Mouse (Mus musculus) lung, postnatal 0 days (tissue): ENCODE results near the gene Crebrf. TPM values are rescaled to one million over a fixed set of nuclear protein-coding genes. Genes with fewer than 3 reads are reported as not detected.
A peak's percentile ranks its signal among the peaks of the same experiment; 100 is the strongest.

ENCODE experiments used
- ATAC-seq: fragments of 200-750 bp; cut with Nextera tagmentation; 2 replicates; pipeline ENCODE4 v1.8.0; 2017; ENCODE audit warnings: moderate library complexity
- DNase-seq: peaks from one replicate; pipeline ENCODE4 v3.0.0-alpha.2; 2016; ENCODE audit warnings: low spot score
- H3K27ac ChIP-seq: fragments of 300-500 bp; sonication (generic); 2 replicates; pipeline ENCODE4 v1.5.1; 2014; ENCODE audit warnings: antibody characterized with exemption, mild to moderate bottlenecking, low read length, mixed read lengths
- H3K27me3 ChIP-seq: fragments of 300-500 bp; sonication (generic); replicated peaks from 2 replicates; pipeline ENCODE4 v1.6.1; 2014; ENCODE audit warnings: low read length, mixed read lengths; ENCODE audit not compliant: insufficient read depth
- H3K36me3 ChIP-seq: fragments of 300-500 bp; sonication (generic); 2 replicates; pipeline ENCODE4 v1.6.1; 2014; ENCODE audit warnings: low read length, mixed read lengths; ENCODE audit not compliant: insufficient read depth
- H3K4me1 ChIP-seq: fragments of 300-500 bp; sonication (generic); 2 replicates; pipeline ENCODE4 v1.6.1; 2014; ENCODE audit warnings: antibody characterized with exemption, low read depth, low read length, mixed read lengths; ENCODE audit not compliant: insufficient read depth
- H3K4me2 ChIP-seq: fragments of 300-500 bp; sonication (generic); replicated peaks from 2 replicates; pipeline ENCODE4 v1.6.1; 2014; ENCODE audit warnings: low read depth, mild to moderate bottlenecking, low read length, moderate library complexity, mixed read lengths
- H3K4me3 ChIP-seq: fragments of 300-500 bp; sonication (generic); 2 replicates; pipeline ENCODE4 v1.5.1; 2014; ENCODE audit warnings: low read depth, low read length
- H3K9ac ChIP-seq: fragments of 300-500 bp; sonication (generic); replicated peaks from 2 replicates; pipeline ENCODE4 v1.6.1; 2014; ENCODE audit warnings: low read depth, mild to moderate bottlenecking
- H3K9me3 ChIP-seq: fragments of 300-500 bp; sonication (generic); 2 replicates; pipeline ENCODE4 v1.6.1; 2016; ENCODE audit warnings: low read length, mixed read lengths
- CTCF ChIP-seq: IDR thresholded peaks from 2 replicates; pipeline ENCODE4 v1.5.1; 2016; ENCODE audit warnings: antibody characterized with exemption, mild to moderate bottlenecking
- EP300 ChIP-seq: IDR thresholded peaks from 2 replicates; pipeline ENCODE4 v1.6.1; 2016; ENCODE audit warnings: antibody characterized with exemption, mild to moderate bottlenecking, control low read depth
- WGBS: fragments of 180-500 bp; shearing (Covaris S2); extraction: QIAGEN DNeasy Blood & Tissue Kit; methylation state at CpG from one replicate; pipeline ENCODE4 v1.1.7; 2014; 5-methylcytosine and 5-hydroxymethylcytosine counted together
- polyA plus RNA-seq: library from polyadenylated mRNA; unstranded; fragments of >200 nt; fragmentation: Nextera tagmentation; extraction: Ambion mirVana; gene quantifications from 2 replicates; pipeline ENCODE4 v1.2.1, GENCODE M21; 2015

The Crebrf gene
- polyA plus RNA-seq, 1 experiment from 2014 or later, result 38.7 TPM

DNA sequence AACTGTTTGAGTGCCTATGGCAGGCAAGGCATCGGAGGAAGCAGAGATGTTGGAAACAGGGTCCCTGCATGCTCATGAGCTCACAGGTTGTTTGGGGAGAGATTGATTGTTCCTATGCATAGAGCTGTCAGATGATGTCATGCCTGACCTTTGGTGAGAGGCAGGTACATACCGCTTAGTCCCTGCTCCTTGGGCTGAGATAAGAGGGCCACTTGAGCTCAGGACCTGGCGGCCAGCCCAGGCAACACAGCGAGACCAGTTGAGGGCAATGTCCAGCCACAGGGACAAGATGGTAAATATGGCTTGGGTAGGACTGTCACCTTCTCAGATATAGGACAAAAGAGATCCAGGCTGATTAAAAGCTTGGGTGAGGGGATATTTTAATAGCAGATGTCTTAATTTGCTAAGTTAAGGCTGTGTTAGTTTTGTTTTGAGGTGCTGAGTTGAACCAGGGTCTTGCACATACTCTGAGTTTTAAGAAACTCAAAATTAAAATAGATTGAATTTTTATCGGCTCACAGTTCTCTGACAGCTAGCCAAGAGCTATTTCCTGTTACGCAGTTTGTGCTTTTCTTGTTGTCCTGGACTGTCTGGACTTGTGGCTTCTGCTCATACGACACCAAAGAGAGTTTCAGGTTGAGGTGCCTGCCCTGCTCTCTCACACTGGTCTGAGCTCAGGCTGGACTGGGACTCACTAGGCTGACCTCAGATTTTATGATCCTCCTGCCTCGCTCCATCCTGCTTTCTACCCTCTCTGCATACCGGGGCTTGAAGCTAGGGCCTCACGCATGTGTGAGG lies 15.4 kb upstream of the Crebrf start:
- H3K9me3 ChIP-seq, result no peaks in the 10 kb centered on the region
- no peak overlapping the region for H3K4me2 ChIP-seq
- no peak overlapping the region for H3K4me3 ChIP-seq
- H3K27ac ChIP-seq, result peak overlapping the region; percentile 27; the same call in 1 of the 2 replicates
- ATAC-seq, result peak; percentile 98
- no peak overlapping the region for H3K9ac ChIP-seq
- no peaks in the 10 kb centered on the region for H3K4me1 ChIP-seq
- peaks cover 15% of the 10 kb centered on the region for H3K36me3 ChIP-seq
- peak; percentile 87 for DNase-seq
- WGBS, result 70% methylated on average over 10 of the region's 10 CpGs
- TF ChIP-seq CTCF (peak; percentile 39), EP300 (no peak; the same call in 1 of the 2 replicates)
- H3K27me3 ChIP-seq, result no peaks in the 10 kb centered on the region

DNA sequence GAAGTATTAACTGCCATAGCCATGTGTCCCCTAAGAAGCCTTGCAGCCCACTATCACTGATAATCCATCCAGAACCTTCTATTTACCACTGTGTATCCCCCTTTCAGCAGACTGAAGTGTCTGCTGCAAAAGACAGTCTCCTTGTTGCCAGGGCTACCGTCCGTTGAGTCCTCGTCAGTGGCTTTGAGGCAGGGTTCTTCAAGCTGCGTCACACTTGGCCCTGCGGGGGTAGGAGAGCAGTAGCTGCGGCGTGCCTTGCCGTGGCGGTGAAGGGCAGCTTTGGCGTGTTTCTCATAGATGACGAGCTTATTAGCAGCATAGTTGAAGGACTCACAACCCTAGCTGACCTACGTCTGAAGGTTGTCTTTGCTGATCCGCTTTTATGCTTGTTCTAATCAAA lies 13.9 kb upstream of the Crebrf start:
- Histone ChIP-seq H3K4me1 (no peaks in the 10 kb centered on the region), H3K4me3 (no peak overlapping the region), H3K4me2 (no peak overlapping the region), H3K27me3 (no peaks in the 10 kb centered on the region), H3K27ac (no peak overlapping the region), H3K36me3 (peaks cover 8% of the 10 kb centered on the region), H3K9me3 (no peaks in the 10 kb centered on the region), H3K9ac (no peak overlapping the region)
- TF ChIP-seq EP300, result no peak
- TF ChIP-seq CTCF, result no peak
- DNase-seq (no peak), ATAC-seq (no peak)
- 80% methylated on average over 13 of the region's 13 CpGs for WGBS

DNA sequence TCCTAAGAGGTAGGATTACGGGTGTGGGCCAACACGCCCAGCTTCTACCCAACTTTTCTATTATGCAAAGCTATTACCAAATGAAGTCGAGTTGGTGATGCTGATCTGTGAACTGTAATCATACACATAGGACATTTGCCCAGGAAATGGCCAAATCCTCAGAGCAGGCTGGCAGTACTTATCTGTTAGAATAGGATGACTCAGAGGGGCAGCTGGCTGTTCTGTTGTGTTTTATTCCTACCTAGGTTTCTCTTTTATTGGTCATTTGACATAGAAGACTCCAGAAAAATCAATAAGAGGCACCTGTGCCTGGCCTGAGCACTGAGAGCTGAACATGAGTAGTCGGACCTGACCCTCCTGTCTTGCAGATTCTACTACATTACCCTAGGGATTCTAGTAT lies 12.8 kb upstream of the Crebrf start:
- H3K4me2 ChIP-seq, result no peak overlapping the region
- H3K9me3 ChIP-seq, result no peaks in the 10 kb centered on the region
- no peaks in the 10 kb centered on the region for H3K27me3 ChIP-seq
- H3K27ac ChIP-seq, result no peak overlapping the region
- H3K9ac ChIP-seq, result no peak overlapping the region
- WGBS, result 92% methylated on average over 4 of the region's 4 CpGs
- TF ChIP-seq CTCF (no peak), EP300 (no peak)
- H3K4me3 ChIP-seq, result no peak overlapping the region
- H3K4me1 ChIP-seq, result no peaks in the 10 kb centered on the region
- ATAC-seq (no peak), DNase-seq (no peak)
- H3K36me3 ChIP-seq, result 0 out of 2 replicates have a peak, but pooled peaks cover 4% of the 10 kb centered on the region

DNA sequence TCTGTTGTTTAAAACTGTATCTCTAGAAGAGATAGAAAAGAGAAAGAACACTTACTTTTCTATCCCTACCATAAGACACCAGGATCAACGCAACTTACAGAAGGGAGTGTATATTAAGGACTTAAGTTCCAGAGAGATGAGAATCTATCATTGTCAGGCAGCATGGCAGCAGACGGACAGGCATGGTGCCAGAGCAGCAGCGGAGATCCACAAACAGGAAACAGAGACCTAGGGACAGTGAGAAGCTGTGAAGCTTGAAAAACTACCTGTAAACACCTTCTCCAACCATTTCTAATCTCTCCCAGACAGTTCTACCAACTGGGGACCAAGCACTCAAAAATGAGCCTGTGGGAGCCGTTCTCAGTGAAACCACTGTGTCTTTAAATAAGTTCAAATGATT lies 11.8 kb upstream of the Crebrf start:
- no peak overlapping the region for H3K4me2 ChIP-seq
- H3K4me1 ChIP-seq, result no peaks in the 10 kb centered on the region
- H3K27ac ChIP-seq, result no peak overlapping the region
- TF ChIP-seq EP300 (no peak), CTCF (no peak)
- H3K9me3 ChIP-seq, result no peaks in the 10 kb centered on the region
- no peak overlapping the region for H3K9ac ChIP-seq
- DNase-seq, result no peak
- no peaks in the 10 kb centered on the region for H3K27me3 ChIP-seq
- 0 out of 2 replicates have a peak, but pooled peaks cover 4% of the 10 kb centered on the region for H3K36me3 ChIP-seq
- ATAC-seq, result no peak
- no peak overlapping the region for H3K4me3 ChIP-seq
- 64% methylated on average over 4 of the region's 4 CpGs for WGBS

DNA sequence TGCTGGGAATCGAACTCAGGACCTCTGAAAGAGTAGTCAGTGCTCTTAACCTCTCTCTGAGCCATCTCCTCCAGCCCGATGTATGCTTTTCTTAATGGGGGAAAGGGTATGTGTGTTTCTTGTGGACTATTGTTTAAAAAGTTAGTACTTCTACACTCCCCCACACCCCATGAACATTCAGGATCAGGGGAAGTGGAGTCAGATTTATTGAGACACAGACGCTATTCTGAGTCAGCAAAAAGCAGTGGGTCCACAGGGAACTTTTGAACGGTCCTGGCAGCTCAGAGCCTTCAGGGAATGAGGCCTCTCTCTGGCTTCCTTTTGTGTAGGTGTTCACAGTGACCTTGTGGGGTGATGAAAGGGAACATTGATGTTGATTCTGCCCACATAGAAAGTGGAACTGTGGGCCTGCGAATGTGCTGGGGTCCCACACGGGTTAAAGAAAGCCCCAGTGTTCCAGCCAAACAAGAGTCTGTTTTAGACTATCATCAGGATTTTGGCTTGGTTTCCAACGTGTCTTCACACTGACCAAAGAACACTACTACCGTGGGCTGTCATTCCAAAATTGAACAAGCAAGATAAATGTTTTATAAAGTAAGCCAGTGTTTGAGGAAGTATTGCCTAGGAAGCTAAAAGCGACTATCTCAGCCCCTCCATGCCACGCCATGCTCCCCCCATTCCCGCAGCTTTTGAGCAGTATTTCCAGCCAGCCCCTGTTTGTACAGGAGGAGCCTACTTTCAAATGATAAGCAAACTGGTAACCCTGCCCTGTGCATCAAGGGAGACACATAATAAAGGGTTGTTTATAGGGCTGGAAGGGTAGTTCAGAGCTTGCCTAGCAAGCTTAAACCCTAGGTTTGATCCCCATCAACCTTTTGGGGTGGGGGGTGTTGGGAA lies 9.7 kb upstream of the Crebrf start:
- 61% methylated on average over 11 of the region's 11 CpGs for WGBS
- DNase-seq, result no peak

DNA sequence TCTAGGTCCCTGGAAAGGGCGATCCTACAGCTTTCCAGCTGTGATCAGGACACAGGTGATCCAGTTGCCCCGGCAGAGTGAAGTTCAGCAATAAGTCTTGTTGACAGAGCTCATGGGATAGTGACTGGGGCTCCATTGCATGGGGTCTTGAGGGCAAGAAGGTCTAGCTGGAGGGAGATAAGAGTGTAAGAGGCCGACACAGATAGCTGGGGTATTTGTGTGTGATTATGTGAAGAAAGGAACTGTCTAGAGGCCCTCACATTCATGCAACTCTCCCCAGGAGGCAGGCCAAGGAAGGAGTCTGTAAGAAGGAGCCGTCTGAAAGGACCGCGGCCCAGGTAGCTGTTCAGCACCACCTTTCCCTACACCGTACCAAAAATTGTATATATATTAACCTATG lies 8.4 kb upstream of the Crebrf start:
- H3K4me3 ChIP-seq, result no peak overlapping the region
- no peaks in the 10 kb centered on the region for H3K9me3 ChIP-seq
- H3K27ac ChIP-seq, result no peak overlapping the region
- H3K36me3 ChIP-seq, result no peaks in the 10 kb centered on the region
- H3K9ac ChIP-seq, result no peak overlapping the region
- TF ChIP-seq CTCF (no peak), EP300 (no peak)
- ATAC-seq (no peak), DNase-seq (no peak)
- H3K27me3 ChIP-seq, result no peaks in the 10 kb centered on the region
- 55% methylated on average over 7 of the region's 7 CpGs for WGBS
- no peaks in the 10 kb centered on the region for H3K4me1 ChIP-seq
- no peak overlapping the region for H3K4me2 ChIP-seq

More for the DNA sequence above, 9.7 kb upstream of the Crebrf start:
- Histone ChIP-seq H3K9ac (no peak overlapping the region), H3K36me3 (no peaks in the 10 kb centered on the region), H3K9me3 (no peaks in the 10 kb centered on the region), H3K4me1 (no peaks in the 10 kb centered on the region), H3K4me3 (no peak overlapping the region), H3K4me2 (no peak overlapping the region), H3K27ac (no peak overlapping the region), H3K27me3 (no peaks in the 10 kb centered on the region)
- ATAC-seq, result no peak
- TF ChIP-seq EP300 (no peak), CTCF (no peak)
